Mouse (Mus musculus) layer of hippocampus, postnatal 14 days (tissue): ENCODE measurements around the gene Trpm3. TPM values are rescaled to one million over a fixed set of nuclear protein-coding genes. Genes with fewer than 3 reads are reported as not detected.

ENCODE experiments used
- DNase-seq, 2 experiments: peaks; one replicate each; pipeline ENCODE4 v3.0.0; 2021 to 2022; ENCODE audit warnings: low spot score in 2 of 2, mixed read lengths in 1 of 2
- total RNA-seq, 2 experiments: library from RNA; stranded (reverse); gene quantifications; 2 replicates each; pipeline ENCODE4 v1.2.3; 2021

Gene Trpm3
- total RNA-seq, 2 experiments from 2014 or later: 46.7 to 79.9 TPM

DNA sequence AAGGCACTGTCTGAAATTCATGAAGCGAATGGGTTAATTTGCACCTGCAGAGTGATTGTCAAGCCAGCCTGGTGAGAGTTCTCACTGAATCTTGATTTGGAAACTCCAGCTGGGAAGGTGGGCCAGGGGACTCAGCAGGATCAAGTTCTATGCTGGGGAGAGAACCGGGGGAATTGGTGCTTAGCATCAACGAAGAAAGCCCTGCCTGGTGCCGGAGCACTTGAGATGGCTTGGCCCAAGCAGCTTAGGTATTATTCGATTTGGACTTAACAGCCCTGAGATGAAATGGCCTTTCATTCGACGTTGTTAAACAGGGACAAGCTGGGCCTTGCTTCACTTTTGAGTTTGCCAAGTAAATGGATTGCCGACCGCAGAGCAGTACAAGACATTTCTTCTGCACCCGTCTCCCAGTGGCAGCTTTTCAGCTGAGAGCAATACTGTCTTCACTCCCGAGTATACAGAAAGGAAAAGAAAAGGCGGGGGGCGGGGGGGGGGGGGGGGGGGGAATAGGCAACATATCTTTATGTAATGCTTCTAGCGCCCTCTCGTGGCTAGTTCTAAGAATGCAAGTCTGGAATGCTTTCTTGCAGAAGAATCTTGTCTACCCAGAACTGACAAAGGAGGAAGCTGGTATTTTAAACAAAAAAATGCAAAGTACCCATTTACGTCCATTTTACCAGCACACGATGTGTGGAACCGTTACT is 165.3 kb downstream of the Trpm3 start:
- peak; percentile 82 to 90 for DNase-seq

DNA sequence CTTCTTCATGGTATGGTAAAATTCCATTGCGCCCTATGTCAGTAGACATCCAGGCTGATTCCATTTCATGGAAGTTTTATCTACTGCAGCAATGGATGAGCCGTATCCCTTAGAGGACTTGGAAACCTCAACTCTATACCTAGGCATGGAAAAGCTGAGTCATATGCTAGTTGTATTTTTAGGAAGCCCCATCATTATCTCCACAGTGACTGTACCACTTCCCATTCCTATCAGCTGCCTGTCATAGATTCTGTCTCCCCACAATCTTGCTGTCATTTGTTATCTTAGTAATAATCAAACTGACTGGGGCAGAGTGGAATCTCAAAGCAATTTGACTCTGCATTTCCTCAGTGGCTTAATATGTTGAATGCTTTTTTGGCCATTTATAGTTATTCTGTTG is 169.2 kb downstream of the Trpm3 start:
- no peak for DNase-seq

DNA sequence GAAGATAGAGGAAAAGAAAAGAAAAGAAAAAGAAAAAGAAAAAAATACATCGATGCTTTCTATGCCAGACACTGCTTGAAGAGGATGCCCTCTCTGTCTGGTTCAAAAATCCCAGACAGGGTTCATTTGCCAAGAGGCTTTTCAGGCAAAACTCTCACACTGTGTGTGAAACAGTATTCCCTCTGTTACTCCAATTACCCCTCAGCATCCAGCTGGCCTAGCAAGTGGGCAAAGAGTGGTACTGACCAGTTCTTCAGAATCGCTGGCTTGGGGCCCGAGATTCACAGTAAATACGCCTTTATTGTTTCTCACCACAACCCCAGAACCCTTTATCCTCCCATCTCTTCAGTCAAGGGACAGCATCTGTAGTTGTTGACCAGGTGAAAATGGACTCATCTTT is 178.5 kb downstream of the Trpm3 start:
- peak in 1 of 2 experiments; percentile 41 for DNase-seq

DNA sequence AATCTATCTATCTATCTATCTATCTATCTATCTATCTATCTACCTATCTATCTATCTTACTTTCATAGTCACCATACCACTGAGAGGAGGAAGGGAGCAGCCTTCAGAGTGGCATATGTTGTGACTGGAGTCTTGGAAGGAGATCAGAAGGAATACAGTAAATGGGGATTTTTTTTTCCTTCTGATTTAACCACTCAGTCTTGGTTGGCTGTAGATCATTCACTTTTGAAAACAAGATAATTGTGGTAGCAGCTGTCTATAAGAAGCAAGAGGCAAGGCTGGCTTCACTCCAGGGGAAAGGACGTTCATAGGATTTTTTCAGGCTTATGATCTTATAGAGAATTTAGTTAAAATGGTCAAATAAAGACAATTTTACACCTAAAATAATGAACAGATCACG is 188.0 kb downstream of the Trpm3 start:
- DNase-seq: no peak

DNA sequence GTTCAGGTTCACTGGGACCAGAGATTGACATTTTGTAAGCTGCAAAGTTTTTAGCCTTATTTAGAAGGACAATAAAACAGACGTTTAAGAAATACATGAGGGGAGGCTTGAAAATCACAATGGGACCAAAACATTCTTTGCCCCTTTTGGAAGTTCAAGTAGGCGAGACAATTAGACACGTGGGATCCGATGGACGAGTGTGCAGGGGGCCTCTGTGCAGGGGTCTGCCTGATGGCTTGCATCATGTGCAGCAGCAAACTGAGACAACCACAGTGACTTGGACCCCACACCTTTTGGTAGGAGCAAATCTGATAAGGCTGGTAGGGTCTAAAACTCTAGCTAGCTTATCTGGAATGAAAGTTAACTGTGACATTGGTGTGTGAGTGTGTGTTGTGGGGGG is 188.4 kb downstream of the Trpm3 start:
- DNase-seq: no peak

DNA sequence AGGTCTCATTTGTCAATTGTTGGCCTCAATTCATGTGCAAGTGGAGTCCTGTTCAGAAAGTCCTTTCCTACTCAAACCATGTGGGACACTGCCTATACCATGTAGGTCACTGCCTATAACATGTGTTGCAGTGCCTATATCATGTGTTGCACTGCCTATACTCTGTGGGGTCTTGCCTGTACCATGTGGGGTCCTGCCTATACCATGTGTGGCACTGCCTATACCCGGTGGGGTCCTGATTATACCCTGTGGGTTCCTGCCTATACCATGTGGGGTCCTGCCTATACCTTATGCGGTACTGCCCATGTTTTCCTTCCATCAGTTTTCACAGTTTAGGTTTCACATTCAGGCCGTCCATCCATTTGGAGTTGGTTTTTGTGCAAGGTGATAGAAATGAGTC is 197.4 kb downstream of the Trpm3 start:
- no peak for DNase-seq

DNA sequence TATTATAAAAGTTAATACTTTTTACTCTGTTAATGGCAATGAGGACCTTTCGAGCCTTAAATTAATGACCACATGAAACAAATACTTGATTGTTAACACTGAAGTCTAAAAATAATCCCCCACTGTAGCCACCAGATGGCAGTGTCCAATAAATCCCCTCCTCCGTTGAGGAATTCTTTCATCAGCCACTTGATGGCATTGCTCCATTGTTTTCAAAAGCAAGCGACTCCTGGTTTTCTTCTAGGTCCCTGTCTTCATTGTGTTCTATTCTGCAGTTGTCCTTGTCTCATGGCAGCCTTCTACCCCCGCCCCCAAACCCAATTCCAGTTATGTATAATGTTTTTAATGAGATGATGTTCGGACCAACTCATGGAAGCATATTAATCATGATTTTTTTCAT is 198.6 kb downstream of the Trpm3 start:
- peak in 1 of 2 experiments; percentile 77 for DNase-seq

DNA sequence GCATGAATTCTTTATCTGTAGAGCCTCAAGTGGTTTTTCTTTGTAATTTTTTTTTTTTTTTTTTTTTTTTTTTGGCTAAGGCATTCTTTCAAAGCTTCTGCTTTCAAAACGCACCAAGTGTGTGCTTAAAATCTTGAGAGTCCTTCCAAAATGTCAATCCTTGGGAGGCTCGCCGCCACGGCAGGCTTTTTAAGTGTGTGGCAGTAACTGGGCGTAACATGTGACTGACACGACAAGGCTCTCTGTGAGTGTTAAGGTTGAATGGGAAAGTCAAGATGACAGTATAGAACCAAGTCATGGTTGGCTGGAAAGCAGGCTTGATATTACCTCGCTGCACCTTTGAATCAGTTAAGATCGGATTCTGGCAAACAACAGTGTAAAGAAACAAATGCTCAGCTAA is 200.1 kb downstream of the Trpm3 start:
- DNase-seq: no peak

DNA sequence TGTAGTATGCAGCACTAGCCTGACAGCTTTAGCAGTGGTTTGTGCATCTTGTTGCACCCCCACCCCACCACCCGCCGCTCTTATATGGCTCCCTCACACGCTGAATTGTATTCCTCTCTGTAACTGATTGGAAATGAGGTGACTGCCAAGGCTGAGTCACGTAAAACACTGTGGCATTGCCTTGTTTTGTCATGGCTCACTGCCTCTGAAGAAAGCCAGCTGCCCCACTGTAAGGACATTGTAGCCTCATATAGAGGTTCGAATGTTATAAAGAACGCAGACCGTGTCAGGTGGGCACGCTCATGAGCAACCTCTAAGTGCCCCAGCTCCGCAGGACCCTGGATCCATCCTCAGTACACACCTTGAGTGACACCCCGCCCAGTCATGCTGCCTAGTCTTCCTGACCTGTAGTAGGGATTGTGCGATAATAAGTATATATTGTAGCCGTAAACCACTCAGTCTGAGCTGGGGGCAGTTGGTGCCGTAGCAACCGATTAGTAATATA is 215.2 kb downstream of the Trpm3 start:
- no peak for DNase-seq

DNA sequence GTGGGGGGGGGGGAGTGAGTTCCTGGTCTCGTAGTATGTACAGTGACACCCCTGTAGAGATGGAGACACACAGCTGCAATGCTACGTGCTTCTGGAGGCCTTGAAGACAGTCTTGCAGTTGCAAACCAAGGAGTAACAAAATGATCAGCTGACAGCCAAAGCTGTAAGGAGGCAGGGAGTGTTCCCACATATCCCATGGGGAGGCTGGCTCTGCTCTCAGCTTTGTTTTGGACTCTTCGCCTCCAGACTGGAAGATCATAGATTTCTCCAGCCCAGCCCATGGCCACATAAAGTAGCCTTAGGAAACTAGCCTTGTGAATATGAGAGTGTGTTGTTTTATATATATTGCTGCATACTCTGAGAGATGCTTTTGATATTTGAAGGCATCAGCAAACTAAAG is 248.0 kb downstream of the Trpm3 start:
- no peak for DNase-seq

DNA sequence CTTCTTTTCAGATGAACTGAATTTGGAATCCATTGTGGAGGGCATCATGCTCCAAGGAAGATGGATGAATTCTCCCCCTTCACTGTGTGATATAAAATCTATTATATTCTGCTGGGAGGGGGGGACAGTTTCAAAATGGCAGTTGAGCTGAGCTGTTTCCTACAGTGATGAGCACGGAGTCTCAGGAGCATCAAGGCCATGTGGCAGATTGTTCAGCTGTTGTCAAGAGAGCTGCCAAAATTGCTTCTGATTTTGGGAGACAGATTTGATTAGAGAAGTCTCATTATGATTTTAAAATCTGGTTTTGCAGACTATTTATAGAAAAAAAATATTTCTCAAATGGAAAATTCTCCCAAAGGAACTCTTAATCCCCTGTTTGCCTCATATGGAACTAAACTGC is 255.9 kb downstream of the Trpm3 start:
- peak; percentile 24 to 79 for DNase-seq

DNA sequence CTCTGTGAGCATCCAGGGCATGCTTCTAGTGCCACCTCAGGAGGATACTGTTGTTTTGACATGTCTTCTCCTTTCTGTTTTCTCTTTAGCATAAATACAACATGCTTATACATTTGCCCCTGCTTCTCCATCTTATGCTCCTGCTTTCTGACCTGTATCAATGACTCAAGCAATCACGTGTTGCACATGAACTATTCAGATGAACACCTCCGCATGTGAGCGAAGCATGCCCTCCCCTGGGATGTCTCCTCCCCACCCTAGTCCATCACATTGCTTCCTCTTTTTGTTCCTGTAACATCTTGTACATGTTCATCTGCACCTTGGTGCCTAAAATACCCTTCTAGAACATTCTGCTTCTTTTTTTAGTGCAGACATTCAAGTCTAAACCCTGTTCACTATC is 265.2 kb downstream of the Trpm3 start:
- DNase-seq: no peak

DNA sequence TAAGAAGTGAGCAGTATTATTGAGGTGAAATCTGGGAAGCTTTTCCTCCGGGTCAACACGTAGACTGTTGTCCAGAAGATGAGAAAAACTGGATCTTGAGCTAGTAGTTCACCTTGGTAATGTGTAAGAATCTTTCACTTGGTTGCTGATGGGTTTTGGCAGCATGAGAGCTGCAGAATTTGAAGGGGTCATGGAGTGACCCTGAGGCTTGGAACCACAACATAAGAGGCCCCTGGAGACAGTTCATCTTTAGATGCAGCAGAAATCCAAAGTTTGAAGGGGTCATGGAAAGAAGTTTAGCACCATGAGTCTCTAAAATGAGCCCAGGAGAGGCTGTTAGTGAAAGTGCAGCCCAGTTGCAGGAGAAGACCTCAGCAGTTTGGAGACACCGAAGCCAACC is 279.4 kb downstream of the Trpm3 start:
- DNase-seq: no peak

DNA sequence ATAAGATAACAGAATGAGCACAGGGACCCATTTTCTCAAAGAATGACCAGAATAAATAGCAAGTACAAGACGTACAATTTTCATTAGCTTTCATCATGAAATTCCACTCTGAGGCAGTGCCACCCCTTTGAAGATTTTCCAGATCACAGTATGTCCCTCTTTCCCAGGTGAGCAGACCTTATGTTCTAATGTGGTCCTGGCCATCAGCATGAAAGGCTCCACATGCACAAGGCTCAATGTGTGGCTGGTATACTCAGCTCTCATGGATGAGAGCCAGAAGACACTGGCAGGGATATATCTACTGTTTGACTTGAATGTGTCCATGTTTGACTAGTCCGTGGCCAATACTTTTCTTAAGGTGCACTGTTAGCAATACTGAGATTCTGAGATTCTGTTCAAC is 298.4 kb downstream of the Trpm3 start:
- no peak for DNase-seq

DNA sequence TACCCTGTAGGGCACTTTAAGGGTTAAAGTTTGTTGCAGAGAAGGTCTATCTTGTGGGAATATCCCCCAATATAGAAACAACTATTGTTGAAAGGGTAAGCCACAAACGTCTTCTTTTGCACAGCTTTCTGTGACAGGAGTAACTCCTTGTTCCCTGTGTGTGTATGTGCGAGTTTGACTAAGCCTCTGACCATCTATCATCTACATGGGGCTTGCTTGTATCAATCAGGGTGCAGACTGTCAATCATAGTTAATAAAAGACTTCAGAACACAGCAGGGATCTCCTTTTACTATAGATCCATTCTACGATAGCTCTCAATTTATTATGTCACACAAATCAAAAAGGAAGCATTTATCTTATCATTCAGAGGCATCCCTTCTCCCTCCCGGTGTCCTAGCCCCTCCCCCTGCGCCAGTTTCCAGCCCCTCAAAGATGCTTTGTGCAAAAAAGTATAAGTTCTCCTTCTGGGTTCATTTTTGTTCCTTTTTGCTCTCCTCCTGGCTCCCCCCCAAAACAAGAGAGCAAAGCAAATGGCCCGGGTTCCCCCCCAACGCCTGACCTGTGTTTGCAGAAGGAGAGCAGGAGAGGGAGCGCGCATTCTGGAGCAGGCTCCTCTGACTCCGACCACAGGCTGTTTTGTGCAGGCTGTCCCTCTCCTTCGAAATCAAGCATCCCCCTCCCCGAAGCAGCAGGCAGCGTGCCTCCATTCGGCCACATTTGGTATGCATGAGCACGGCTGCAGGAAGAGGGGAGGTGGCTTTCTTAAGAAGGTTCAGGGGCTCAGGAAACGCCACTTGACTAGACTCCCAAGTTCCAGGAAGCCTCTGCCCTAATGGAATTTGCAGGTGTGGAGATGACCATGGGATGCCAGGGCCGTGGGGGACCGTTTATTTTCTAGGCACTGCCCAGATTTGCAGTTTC is 308.8 kb downstream of the Trpm3 start:
- peak; percentile 15 to 21 for DNase-seq

DNA sequence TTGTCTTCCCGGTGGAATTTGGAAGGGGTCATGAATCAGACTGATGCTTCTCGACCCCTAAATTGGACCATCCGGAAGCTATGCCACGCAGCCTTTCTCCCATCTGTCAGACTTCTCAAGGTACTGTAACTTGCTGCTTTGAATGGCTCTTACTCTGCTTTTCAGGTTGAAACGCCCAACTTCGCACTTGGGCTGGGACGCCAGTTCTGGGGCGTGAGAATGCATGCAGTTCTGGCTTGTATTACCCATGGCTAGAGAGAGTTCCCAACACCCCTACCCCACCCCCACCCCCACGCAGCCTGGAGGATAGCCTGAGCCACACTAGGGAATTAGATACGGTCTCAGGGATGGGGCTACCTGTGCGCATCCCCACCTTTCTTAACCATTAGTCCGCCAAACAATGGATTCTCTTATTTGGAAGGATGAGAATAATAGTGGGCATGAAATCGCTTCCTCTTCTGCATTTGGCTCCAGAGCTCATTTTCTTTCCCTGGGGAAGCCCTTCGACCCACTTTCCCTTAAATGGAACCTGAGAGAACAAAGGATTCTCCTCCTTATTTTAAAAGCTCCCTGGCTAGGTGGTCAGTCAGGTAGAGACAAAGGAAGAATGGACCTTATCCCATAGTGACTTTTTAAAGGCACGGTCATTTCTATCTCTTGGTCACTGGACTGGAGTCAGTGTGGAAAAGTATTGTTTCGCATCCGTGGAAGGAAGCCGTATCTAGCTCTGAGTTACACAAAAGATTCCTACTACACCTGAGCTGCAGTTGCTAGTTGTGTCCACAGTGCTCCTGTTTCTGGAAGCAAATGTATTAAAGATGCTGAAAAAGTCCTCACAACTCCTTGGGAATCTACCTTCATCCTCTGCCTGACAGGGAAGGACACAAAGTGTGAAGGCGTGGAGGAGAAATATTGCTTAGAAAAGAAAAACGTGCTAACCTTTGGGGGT is 309.8 kb downstream of the Trpm3 start:
- DNase-seq: no peak

DNA sequence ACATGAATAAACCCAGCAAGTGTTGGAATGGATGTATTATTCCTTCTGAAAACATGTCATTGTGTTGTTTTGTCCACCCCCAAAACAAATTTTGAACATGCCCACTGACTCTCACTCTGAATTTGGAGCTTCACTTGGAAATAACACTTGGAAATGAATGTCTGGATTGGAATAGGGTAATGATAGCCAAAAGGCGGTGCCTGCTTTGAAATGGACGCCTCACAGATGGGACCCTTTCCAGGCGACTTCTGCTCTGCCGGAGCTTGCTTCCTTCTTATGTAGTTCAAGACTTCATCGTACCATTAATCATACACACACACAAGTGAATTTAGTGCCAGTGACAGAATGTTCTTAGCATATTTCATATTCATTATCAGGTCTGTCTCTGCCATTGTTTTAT is 312.4 kb downstream of the Trpm3 start:
- DNase-seq: peak; percentile 12 to 54

DNA sequence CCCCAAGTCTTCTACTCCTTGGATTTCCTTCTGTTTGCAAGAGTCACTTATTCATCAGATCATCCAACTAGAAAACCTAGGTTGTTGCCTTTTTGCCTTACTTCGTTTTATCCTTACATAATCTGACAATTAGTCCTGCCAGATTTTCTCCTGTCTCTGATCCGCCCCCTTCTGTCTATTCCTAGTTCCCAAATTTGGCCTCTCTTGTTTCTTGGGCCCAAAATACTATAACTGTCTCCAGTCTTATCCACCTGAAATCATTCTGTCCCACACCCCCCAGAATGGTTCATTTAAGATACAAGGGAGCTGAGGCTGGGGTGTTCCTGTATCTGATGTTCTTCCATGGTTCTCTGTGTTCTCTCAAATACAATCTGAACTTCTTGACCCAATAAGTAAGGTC is 318.1 kb downstream of the Trpm3 start:
- no peak for DNase-seq

DNA sequence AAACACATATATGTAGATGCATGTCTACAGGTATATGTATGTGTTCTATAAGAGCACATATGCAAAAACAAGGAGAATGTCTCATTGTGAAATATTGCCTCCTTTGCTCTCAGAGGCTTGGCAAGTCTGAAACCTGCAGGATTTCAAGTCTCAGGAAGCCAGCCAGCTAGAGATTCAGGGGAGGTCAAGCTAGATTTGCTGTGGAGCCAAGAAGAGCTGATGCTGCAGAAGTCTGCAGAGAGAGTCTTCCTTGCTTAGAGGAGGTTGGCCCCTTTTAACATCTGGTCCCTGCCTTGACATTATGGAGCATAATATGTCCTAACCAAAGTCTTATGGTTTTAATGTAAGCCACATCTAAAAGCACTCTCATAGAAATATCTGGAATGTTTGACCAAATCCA is 323.2 kb downstream of the Trpm3 start:
- no peak for DNase-seq

DNA sequence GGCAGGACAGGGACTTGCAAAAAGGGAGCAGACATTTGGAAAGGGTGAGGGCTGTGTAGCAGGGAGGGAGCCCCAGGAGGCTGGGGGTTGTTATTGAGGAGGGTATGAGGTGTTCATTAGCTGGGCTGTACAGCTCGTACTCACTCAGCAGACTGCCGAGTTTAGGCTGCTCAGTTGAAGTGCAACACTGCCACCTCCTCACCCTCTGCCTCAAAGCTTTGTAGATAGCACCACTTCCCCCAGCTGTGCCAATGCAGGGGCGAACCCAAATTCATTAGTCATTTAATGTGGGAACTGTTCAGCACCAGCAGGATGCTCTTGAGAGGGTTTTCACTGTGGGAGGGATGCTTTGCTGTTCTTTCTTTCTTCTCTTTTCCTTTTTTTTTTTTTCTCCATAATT is 324.7 kb downstream of the Trpm3 start:
- DNase-seq: peak; percentile 55 to 79

DNA sequence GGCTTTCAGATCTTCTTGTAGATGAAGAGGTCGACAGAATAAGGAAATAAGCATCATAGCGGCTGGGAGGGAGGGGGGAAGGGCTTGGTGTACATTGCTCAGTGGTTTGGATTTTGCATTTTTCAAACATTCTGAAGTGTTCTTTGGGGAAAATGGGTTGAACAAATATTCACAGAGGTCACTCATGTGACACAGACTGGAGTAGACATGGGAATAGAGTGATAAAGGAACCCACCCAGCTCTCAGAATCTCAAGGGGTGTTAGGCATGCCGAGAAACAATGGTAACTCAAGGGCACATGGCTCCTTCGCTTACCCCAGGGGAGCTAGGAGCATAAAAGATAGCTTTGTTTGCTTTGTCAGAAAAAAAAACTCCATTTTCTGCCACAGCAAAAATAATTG is 330.8 kb downstream of the Trpm3 start:
- no peak for DNase-seq
